14 mouse cellular contexts compared by ENCODE assay signal in genomic region chr15:101372131-101372977, GRCm38 (mm10). TPM values are rescaled to one million over a fixed set of nuclear protein-coding genes. Genes with fewer than 3 reads are reported as not detected.
A peak's percentile ranks its signal among the peaks of the same experiment; 100 is the strongest.
DNase-seq lines count a peak whose midpoint lies in the region; ATAC-seq and TF ChIP-seq lines count a peak whose summit lies in the region.
"Had no signal": no experiment of that assay in that cellular context is flagged by ENCODE, and none has a peak within 500 bp of the region (broad histone marks: within the 10 kb centered on the region; RNA-seq: fewer than 3 reads in every experiment).

No protein-coding gene starts in this region.

- no peaks in the 10 kb centered on the region for H3K9me3 ChIP-seq in kidney, embryonic 16.5 days (ENCODE audit: low read length)
- H3K9me3 ChIP-seq in heart, postnatal 0 days (replicated peaks; ENCODE audit: control insufficient read depth, low read length) = no peaks in the 10 kb centered on the region
- H3K9me3 ChIP-seq: limb, embryonic 15.5 days; neural tube, embryonic 12.5 days had no signal

- no peak overlapping the region for H3K9ac ChIP-seq in kidney, embryonic 16.5 days (replicated peaks; ENCODE audit: low read length)
- H3K9ac ChIP-seq in heart, postnatal 0 days (replicated peaks; ENCODE audit: low read depth, low read length) = no peak overlapping the region
- H3K9ac ChIP-seq: limb, embryonic 15.5 days; neural tube, embryonic 12.5 days had no signal

- DNase-seq in adrenal gland, postnatal 14 days = peak; percentile 47
- DNase-seq in adrenal gland, postnatal 25 days = no peak
- peak; percentile 40 for DNase-seq in kidney, adult 18-20 months
- DNase-seq in heart, postnatal 0 days (ENCODE audit: low spot score) = no peak
- peak; percentile 28 to 51 for DNase-seq in monocyte, adult 2 months (ENCODE audit: low read depth in 1 of 2, low spot score in 2 of 2)
- DNase-seq in layer of hippocampus, postnatal 14 days (ENCODE audit: low spot score in 2 of 2) = no peak
- no peak for DNase-seq in cerebellum, postnatal 14 days

- 0 out of 2 replicates have a peak, but pooled peaks cover 2% of the 10 kb centered on the region for H3K27me3 ChIP-seq in kidney, embryonic 16.5 days (ENCODE audit: insufficient read depth, low read length)
- H3K27me3 ChIP-seq in heart, postnatal 0 days (ENCODE audit: control insufficient read depth, insufficient read depth, low read length) = no peaks in the 10 kb centered on the region
- H3K27me3 ChIP-seq: limb, embryonic 15.5 days; neural tube, embryonic 12.5 days had no signal

- TF ChIP-seq EP300 in heart, postnatal 0 days (IDR thresholded peaks at IDR 0.05; ENCODE audit: low read depth) = no peak

- no peak overlapping the region for H3K27ac ChIP-seq in kidney, embryonic 16.5 days (ENCODE audit: low read length)
- peak overlapping the region; percentile 13; the same call in 1 of the 2 replicates for H3K27ac ChIP-seq in heart, postnatal 0 days (ENCODE audit: low read depth)
- H3K27ac ChIP-seq: limb, embryonic 15.5 days; neural tube, embryonic 12.5 days had no signal

- no peak; the same call in 1 of the 2 replicates for TF ChIP-seq CTCF in heart, postnatal 0 days (IDR thresholded peaks at IDR 0.05; ENCODE audit: low read depth)

- H3K4me1 ChIP-seq in kidney, embryonic 16.5 days (ENCODE audit: insufficient read depth, low read length) = peaks cover 65% of the 10 kb centered on the region
- peaks cover 58% of the 10 kb centered on the region for H3K4me1 ChIP-seq in heart, postnatal 0 days (ENCODE audit: control insufficient read depth, insufficient read depth)

- H3K4me2 ChIP-seq in kidney, embryonic 16.5 days (replicated peaks; ENCODE audit: low read depth, low read length) = no peak overlapping the region
- H3K4me2 ChIP-seq in heart, postnatal 0 days (ENCODE audit: low read depth, low read length) = no peak overlapping the region
- H3K4me2 ChIP-seq: limb, embryonic 15.5 days; midbrain, embryonic 11.5 days; neural tube, embryonic 12.5 days had no signal

- H3K36me3 ChIP-seq in kidney, embryonic 16.5 days (ENCODE audit: insufficient read depth, low read length) = no peaks in the 10 kb centered on the region
- H3K36me3 ChIP-seq in heart, postnatal 0 days (replicated peaks; ENCODE audit: control insufficient read depth, insufficient read depth, low read length) = no peaks in the 10 kb centered on the region
- H3K36me3 ChIP-seq: G1E; limb, embryonic 15.5 days; neural tube, embryonic 12.5 days had no signal

- H3K4me3 ChIP-seq in kidney, embryonic 16.5 days (ENCODE audit: low read length) = no peak overlapping the region
- H3K4me3 ChIP-seq in heart, postnatal 0 days (ENCODE audit: low read depth, low read length) = no peak overlapping the region
- H3K4me3 ChIP-seq: limb, embryonic 15.5 days; neural tube, embryonic 12.5 days had no signal

- WGBS in kidney, embryonic 16.5 days = 67% methylated on average over 7 of the region's 7 CpGs
- 42% methylated on average over 7 of the region's 7 CpGs for WGBS in heart, postnatal 0 days

- ATAC-seq in kidney, embryonic 16.5 days (ENCODE audit: low FRiP score, low TSS enrichment) = no peak
- no peak for ATAC-seq in heart, postnatal 0 days (ENCODE audit: insufficient read depth, low read depth)
- ATAC-seq: activated CD4-positive, CD25-positive, alpha-beta regulatory T cell, adult 4 months; hindbrain, embryonic 16.5 days had no signal

RNA-seq across cellular contexts. Expression of gene Krt80, which starts 2.4 kb away (rescaled TPM):
- 0.74 and 1.1 TPM in 2 replicates for total RNA-seq in adrenal gland, postnatal 14 days (2021)
- total RNA-seq in adrenal gland, postnatal 25 days (2021) = 1.0 and 1.3 TPM in 2 replicates
- polyA plus RNA-seq in kidney, embryonic 16.5 days (2015; fragmentation: Nextera tagmentation; extraction: Ambion mirVana) = 1.7 and 2.3 TPM in 2 replicates
- 5.9 and 12.0 TPM in 2 replicates for total RNA-seq in heart, postnatal 0 days (2014; rRNA removed; ENCODE audit: low replicate concordance)
- 1.8 and 2.2 TPM in 2 replicates for polyA plus RNA-seq in heart, postnatal 0 days (2015; fragmentation: Nextera tagmentation; extraction: Ambion mirVana)
- total RNA-seq in layer of hippocampus, postnatal 14 days (2021) = under 1 TPM in 1 of 2 experiments, not detected in 1; 0.10 TPM
- polyA plus RNA-seq: activated CD4-positive, CD25-positive, alpha-beta regulatory T cell, adult 4 months; G1E; midbrain, embryonic 11.5 days; neural tube, embryonic 12.5 days had no signal

RNA-seq across cellular contexts. Expression of gene Krt7, which starts 38.5 kb away (rescaled TPM):
- total RNA-seq in adrenal gland, postnatal 14 days (2021) = 1.4 and 2.3 TPM in 2 replicates
- 0.67 and 0.76 TPM in 2 replicates for total RNA-seq in adrenal gland, postnatal 25 days (2021)
- 94.8 and 99.9 TPM in 2 replicates for polyA plus RNA-seq in kidney, embryonic 16.5 days (2015; fragmentation: Nextera tagmentation; extraction: Ambion mirVana)
- 6.6 and 24.8 TPM in 2 replicates for total RNA-seq in heart, postnatal 0 days (2014; rRNA removed; ENCODE audit: low replicate concordance)
- polyA plus RNA-seq in heart, postnatal 0 days (2015; fragmentation: Nextera tagmentation; extraction: Ambion mirVana) = 10.2 and 10.4 TPM in 2 replicates
- total RNA-seq in layer of hippocampus, postnatal 14 days (2021) = not detected
- polyA plus RNA-seq: activated CD4-positive, CD25-positive, alpha-beta regulatory T cell, adult 4 months had no signal

Comparison
In these comparisons a context has a peak if more than half of its experiments do, and no peak if none do; other contexts are left out.
1. DNase-seq: peak in adrenal gland, postnatal 14 days (single experiment), kidney, adult 18-20 months (single experiment) and monocyte, adult 2 months (2 of 2); none in adrenal gland, postnatal 25 days (single experiment), heart, postnatal 0 days (single experiment), layer of hippocampus, postnatal 14 days (0 of 2) and cerebellum, postnatal 14 days (0 of 2).